Mouse (Mus musculus): ENCODE data around the gene Mtfr1l. TPM values are rescaled to one million over a fixed set of nuclear protein-coding genes. Genes with fewer than 3 reads are reported as not detected.

Mtfr1l gene
- 103 and 119 TPM in 2 replicates for total RNA-seq (2014; fragmentation: Nextera tagmentation)
- total RNA-seq (2017), result 55.6 and 68.0 TPM in 2 replicates
- 54.5 and 59.1 TPM in 2 replicates for polyA plus RNA-seq (2012)

GRCm38 (mm10) chr4:134534932-134535786 is at the start of gene Mtfr1l:
Gene Mtfr1l (minus strand): TSS chr4:134535387.
- DNase-seq (ENCODE audit: low spot score), result peak; percentile 90
- H3K36me3 ChIP-seq (replicated peaks), result peaks cover 26% of the 10 kb centered on the region
- H3K9me3 ChIP-seq (replicated peaks), result no peaks in the 10 kb centered on the region
- peak; percentile 93 for ATAC-seq (ENCODE audit: extremely low read depth, insufficient number of reproducible peaks, low FRiP score, poor library complexity, severe bottlenecking)
- H3K4me1 ChIP-seq (ENCODE audit: insufficient read depth, low read depth, low read length), result peaks cover 34% of the 10 kb centered on the region
- TF ChIP-seq TAL1 (conservative IDR thresholded peaks at IDR 0.05; ENCODE audit: low read depth, low read length), result no peak
- no peak for TF ChIP-seq GATA2 (IDR thresholded peaks at IDR 0.05; ENCODE audit: borderline replicate concordance, low read depth, low read length)
- TF ChIP-seq POLR2AphosphoS5 (IDR thresholded peaks at IDR 0.05; ENCODE audit: insufficient replicate concordance, low read depth, low read length), result no peak
- TF ChIP-seq GATA1 (IDR thresholded peaks at IDR 0.05; ENCODE audit: borderline replicate concordance, low read length), result no peak
- TF ChIP-seq CTCF (IDR thresholded peaks at IDR 0.05; ENCODE audit: low read depth, low read length), result no peak
- peak within 1 kb of the TSS; percentile 94 for H3K4me3 ChIP-seq (ENCODE audit: low read depth, low read length)
- peaks cover 24% of the 10 kb centered on the region for H3K27me3 ChIP-seq (ENCODE audit: insufficient read depth, low read length)

GRCm38 (mm10) chr4:134583513-134583912 is 48.3 kb upstream of the Mtfr1l start:
- TF ChIP-seq CTCF (IDR thresholded peaks at IDR 0.05; ENCODE audit: low read depth, low read length) (0 out of 2 replicates have a peak, but pooled peaks have one; percentile 18), TAL1 (conservative IDR thresholded peaks at IDR 0.05; ENCODE audit: low read depth, low read length) (no peak)
- DNase-seq (ENCODE audit: low spot score), result no peak
- no peak for ATAC-seq (ENCODE audit: extremely low read depth, insufficient number of reproducible peaks, low FRiP score, poor library complexity, severe bottlenecking)
- Histone ChIP-seq H3K36me3 (replicated peaks) (no peaks in the 10 kb centered on the region), H3K4me3 (ENCODE audit: low read depth, low read length) (no peak overlapping the region), H3K4me1 (ENCODE audit: insufficient read depth, low read depth, low read length) (peaks cover 12% of the 10 kb centered on the region), H3K27me3 (ENCODE audit: insufficient read depth, low read length) (peaks cover 65% of the 10 kb centered on the region), H3K9me3 (replicated peaks) (no peaks in the 10 kb centered on the region)

GRCm38 (mm10) chr4:134581365-134581764 is 46.2 kb upstream of the Mtfr1l start:
- H3K27me3 ChIP-seq (ENCODE audit: insufficient read depth, low read length), result peaks cover 75% of the 10 kb centered on the region

GRCm38 (mm10) chr4:134580351-134581148 is 45.4 kb upstream of the Mtfr1l start:
- H3K27me3 ChIP-seq (ENCODE audit: insufficient read depth, low read length), result peaks cover 77% of the 10 kb centered on the region
- DNase-seq (ENCODE audit: low spot score), result no peak

More at GRCm38 (mm10) chr4:134581365-134581764, 46.2 kb upstream of the Mtfr1l start:
- peaks cover 4% of the 10 kb centered on the region; the same call in 1 of the 2 replicates for H3K4me1 ChIP-seq (ENCODE audit: insufficient read depth, low read depth, low read length)
- no peaks in the 10 kb centered on the region for H3K9me3 ChIP-seq (replicated peaks)
- DNase-seq (ENCODE audit: low spot score) (no peak), ATAC-seq (ENCODE audit: extremely low read depth, insufficient number of reproducible peaks, low FRiP score, poor library complexity, severe bottlenecking) (no peak)
- TF ChIP-seq GATA2 (IDR thresholded peaks at IDR 0.05; ENCODE audit: borderline replicate concordance, low read depth, low read length) (no peak), CTCF (IDR thresholded peaks at IDR 0.05; ENCODE audit: low read depth, low read length) (no peak), POLR2AphosphoS5 (IDR thresholded peaks at IDR 0.05; ENCODE audit: insufficient replicate concordance, low read depth, low read length) (no peak), TAL1 (conservative IDR thresholded peaks at IDR 0.05; ENCODE audit: low read depth, low read length) (no peak), GATA1 (IDR thresholded peaks at IDR 0.05; ENCODE audit: borderline replicate concordance, low read length) (no peak)
- H3K36me3 ChIP-seq (replicated peaks), result no peaks in the 10 kb centered on the region
- H3K4me3 ChIP-seq (ENCODE audit: low read depth, low read length), result no peak overlapping the region

GRCm38 (mm10) chr4:134579620-134580019 is 44.4 kb upstream of the Mtfr1l start:
- Histone ChIP-seq H3K4me3 (ENCODE audit: low read depth, low read length) (no peak overlapping the region), H3K36me3 (replicated peaks) (no peaks in the 10 kb centered on the region), H3K4me1 (ENCODE audit: insufficient read depth, low read depth, low read length) (peaks cover 4% of the 10 kb centered on the region; the same call in 1 of the 2 replicates), H3K9me3 (replicated peaks) (no peaks in the 10 kb centered on the region), H3K27me3 (ENCODE audit: insufficient read depth, low read length) (peaks cover 75% of the 10 kb centered on the region)
- ATAC-seq (ENCODE audit: extremely low read depth, insufficient number of reproducible peaks, low FRiP score, poor library complexity, severe bottlenecking) (no peak), DNase-seq (ENCODE audit: low spot score) (no peak)
- TF ChIP-seq CTCF (IDR thresholded peaks at IDR 0.05; ENCODE audit: low read depth, low read length) (no peak), GATA1 (IDR thresholded peaks at IDR 0.05; ENCODE audit: borderline replicate concordance, low read length) (no peak), GATA2 (IDR thresholded peaks at IDR 0.05; ENCODE audit: borderline replicate concordance, low read depth, low read length) (no peak), TAL1 (conservative IDR thresholded peaks at IDR 0.05; ENCODE audit: low read depth, low read length) (no peak), POLR2AphosphoS5 (IDR thresholded peaks at IDR 0.05; ENCODE audit: insufficient replicate concordance, low read depth, low read length) (no peak)

More at GRCm38 (mm10) chr4:134580351-134581148, 45.4 kb upstream of the Mtfr1l start:
- no peaks in the 10 kb centered on the region for H3K9me3 ChIP-seq (replicated peaks)
- H3K4me1 ChIP-seq (ENCODE audit: insufficient read depth, low read depth, low read length), result peaks cover 4% of the 10 kb centered on the region; the same call in 1 of the 2 replicates
- TF ChIP-seq TAL1 (conservative IDR thresholded peaks at IDR 0.05; ENCODE audit: low read depth, low read length) (no peak), GATA1 (IDR thresholded peaks at IDR 0.05; ENCODE audit: borderline replicate concordance, low read length) (no peak), GATA2 (IDR thresholded peaks at IDR 0.05; ENCODE audit: borderline replicate concordance, low read depth, low read length) (no peak), POLR2AphosphoS5 (IDR thresholded peaks at IDR 0.05; ENCODE audit: insufficient replicate concordance, low read depth, low read length) (no peak), CTCF (IDR thresholded peaks at IDR 0.05; ENCODE audit: low read depth, low read length) (no peak)
- no peaks in the 10 kb centered on the region for H3K36me3 ChIP-seq (replicated peaks)
- no peak overlapping the region for H3K4me3 ChIP-seq (ENCODE audit: low read depth, low read length)
- ATAC-seq (ENCODE audit: extremely low read depth, insufficient number of reproducible peaks, low FRiP score, poor library complexity, severe bottlenecking), result no peak

- ATAC-seq (ENCODE audit: extremely low read depth, insufficient number of reproducible peaks, low FRiP score, poor library complexity, severe bottlenecking) (no peak), DNase-seq (ENCODE audit: low spot score) (no peak)
- peaks cover 4% of the 10 kb centered on the region; the same call in 1 of the 2 replicates for H3K4me1 ChIP-seq (ENCODE audit: insufficient read depth, low read depth, low read length)
- TF ChIP-seq CTCF (IDR thresholded peaks at IDR 0.05; ENCODE audit: low read depth, low read length) (no peak), POLR2AphosphoS5 (IDR thresholded peaks at IDR 0.05; ENCODE audit: insufficient replicate concordance, low read depth, low read length) (no peak), GATA2 (IDR thresholded peaks at IDR 0.05; ENCODE audit: borderline replicate concordance, low read depth, low read length) (no peak), TAL1 (conservative IDR thresholded peaks at IDR 0.05; ENCODE audit: low read depth, low read length) (no peak), GATA1 (IDR thresholded peaks at IDR 0.05; ENCODE audit: borderline replicate concordance, low read length) (no peak)
- H3K4me3 ChIP-seq (ENCODE audit: low read depth, low read length), result no peak overlapping the region
- H3K36me3 ChIP-seq (replicated peaks), result no peaks in the 10 kb centered on the region
- H3K9me3 ChIP-seq (replicated peaks), result no peaks in the 10 kb centered on the region
- H3K27me3 ChIP-seq (ENCODE audit: insufficient read depth, low read length), result peaks cover 73% of the 10 kb centered on the region
Measured at GRCm38 (mm10) chr4:134579212-134579611, 44.0 kb upstream of the Mtfr1l start.
